Mouse (Mus musculus) cerebellum, adult 9-11 months (tissue): ENCODE measurements around the gene Hpse2.
A peak's percentile ranks its signal among the peaks of the same experiment; 100 is the strongest.

Experiments
- DNase-seq: peaks from one replicate; pipeline ENCODE4 v3.0.0; 2022

Gene Hpse2

GRCm38 (mm10) chr19:43156085-43156484 is 232.1 kb downstream of the Hpse2 start:
- no peak for DNase-seq

DNA sequence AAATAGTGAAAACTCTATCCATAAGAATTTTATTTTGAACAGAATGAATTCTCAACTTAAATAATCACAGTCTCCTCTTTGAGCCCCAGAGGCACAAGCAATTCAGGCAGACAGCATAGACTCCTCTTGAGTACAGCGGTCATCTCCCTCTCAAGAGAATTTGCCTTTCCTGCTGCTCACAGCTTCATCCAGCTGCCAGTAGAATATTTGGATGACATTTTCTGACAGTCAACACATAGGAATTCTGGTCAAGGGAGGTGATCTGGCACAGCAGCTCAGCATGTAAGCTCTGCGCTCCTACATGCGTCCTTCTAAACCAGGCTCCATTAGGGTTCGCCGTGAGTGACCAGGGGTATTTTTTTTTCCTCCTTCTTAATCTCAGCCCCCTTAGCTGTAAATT is 232.6 kb downstream of the Hpse2 start:
- no peak for DNase-seq

- DNase-seq = no peak
Observed at GRCm38 (mm10) chr19:43147901-43148300, 240.3 kb downstream of the Hpse2 start.

DNA sequence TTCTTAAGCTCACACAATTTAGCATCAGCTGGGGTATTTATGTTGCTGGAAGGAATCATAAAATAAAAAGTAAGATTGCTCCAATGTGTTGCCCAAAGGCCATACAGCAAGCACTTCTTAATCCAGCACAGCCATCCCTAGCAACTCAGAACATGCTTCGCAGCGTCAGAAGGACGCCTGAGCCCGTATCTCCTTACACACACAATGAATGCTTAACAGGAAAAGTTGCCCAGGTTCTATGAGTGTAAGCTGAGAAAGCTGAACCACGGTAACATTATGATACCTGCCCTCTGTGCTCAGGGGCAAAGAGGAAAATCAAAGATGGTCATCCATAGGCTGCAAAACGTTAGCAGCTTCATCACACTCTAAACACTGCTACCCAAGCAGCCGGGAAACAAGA is 241.3 kb downstream of the Hpse2 start:
- no peak for DNase-seq

- no peak for DNase-seq
Observed at GRCm38 (mm10) chr19:43141646-43142045, 246.5 kb downstream of the Hpse2 start.

DNA sequence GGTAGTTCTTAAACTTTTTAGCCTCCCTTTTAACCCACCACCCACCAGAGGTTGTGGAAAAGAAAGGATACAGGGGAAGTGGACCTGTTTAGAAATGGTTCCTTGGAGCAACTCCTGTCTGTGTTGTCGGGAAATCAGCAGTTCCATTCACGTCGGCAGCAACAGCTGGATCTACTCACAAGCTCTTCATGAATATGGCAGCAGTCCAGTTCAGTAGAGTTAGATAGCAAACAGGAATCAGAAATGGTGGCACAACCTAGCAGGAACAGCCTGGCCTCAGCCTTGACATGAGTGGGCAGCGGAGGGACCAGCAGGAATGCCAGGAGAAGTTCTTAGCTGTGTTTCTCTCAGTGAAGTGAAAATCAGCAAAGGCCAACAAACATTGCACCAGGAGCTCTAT is 278.4 kb downstream of the Hpse2 start:
- DNase-seq = no peak

DNA sequence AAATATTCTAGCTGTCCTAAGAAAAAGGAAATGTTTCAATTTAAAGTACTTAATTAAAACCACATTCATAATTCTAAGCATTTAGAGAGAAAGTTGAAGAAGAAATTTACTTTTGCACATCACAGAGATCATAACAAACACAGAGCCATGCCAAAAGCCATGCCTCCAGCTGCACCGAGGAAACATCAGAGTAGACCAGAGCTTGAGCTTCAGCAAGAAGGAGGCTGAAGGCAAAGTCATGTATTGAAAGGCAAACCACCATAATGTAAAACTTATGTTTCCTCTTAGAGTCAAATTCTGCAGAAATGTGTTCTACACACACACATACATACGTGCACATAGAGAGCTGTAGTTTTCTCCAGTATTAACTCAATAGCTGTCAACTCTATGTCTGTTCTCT is 291.2 kb downstream of the Hpse2 start:
- DNase-seq = no peak

- no peak for DNase-seq
Observed at GRCm38 (mm10) chr19:43087216-43087615, 300.9 kb downstream of the Hpse2 start.

- no peak for DNase-seq
Observed at GRCm38 (mm10) chr19:43064155-43064554, 324.0 kb downstream of the Hpse2 start.

DNA sequence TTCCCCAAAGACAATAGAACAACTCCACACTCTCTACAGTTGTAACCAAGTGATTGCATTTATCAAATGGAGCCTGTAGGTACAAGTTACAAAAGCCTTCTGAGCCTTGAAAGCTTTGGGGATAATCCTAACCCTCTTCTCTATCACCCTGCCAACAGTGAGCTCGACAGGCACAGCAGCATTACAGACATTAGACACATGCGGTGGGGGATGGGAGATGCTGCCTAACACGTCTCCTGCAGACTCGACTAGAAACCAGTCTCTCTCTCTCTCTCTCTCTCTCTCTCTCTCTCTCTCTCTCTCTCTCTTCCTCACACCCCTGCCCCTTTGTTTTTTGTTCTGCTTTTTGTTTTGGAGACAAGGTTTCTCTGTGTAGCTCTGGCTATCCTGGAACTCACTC is 343.6 kb downstream of the Hpse2 start:
- no peak for DNase-seq

GRCm38 (mm10) chr19:43042721-43043120 is 345.4 kb downstream of the Hpse2 start:
- no peak for DNase-seq

DNA sequence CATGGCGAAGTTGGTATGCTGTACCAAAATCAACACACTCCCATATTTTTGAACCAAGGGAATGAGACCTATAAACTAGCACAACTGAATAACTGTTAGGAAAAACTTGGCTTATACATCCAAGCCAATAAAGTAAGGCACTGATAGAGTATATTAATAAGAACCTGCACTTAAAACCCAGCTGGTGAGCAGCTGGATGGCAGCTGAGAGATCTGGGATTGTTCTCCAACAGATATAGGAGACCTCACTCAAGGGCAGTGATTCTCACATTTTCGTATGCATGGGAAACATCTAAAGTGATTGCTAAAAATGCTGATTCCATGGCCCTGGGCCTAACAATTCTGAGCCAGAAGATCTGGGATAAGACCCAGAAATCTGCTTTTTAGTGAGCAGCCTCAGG is 345.9 kb downstream of the Hpse2 start:
- DNase-seq = no peak

- no peak for DNase-seq
Observed at GRCm38 (mm10) chr19:43036381-43036780, 351.8 kb downstream of the Hpse2 start.

- peak; percentile 1 for DNase-seq
Observed at GRCm38 (mm10) chr19:43027305-43027704, 360.9 kb downstream of the Hpse2 start.

DNA sequence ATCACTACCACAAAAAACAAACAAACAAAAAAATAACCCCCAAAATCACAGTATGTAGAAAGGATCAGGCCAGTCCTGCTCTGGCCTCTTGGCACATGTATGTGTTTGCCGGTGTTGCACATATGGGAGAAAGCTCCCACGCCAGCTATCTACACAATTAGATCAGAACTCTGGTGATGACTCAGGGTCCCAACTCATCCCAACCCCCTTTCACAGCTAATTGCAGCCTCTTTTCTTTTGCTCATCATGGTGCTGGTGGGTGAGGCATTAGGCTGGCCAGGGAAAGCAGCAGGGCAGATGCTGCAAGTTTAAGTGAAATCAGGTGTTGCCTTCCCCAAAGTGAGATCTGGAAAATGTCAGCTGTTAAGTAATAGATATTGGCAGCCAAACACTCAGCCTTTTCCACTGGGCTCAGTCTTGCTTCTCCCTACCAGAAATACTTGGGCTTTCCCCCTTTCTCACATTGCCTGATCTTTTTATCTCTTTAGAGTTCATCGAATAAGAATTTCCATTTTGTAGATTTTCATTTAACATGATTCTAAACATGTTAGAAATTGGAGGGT is 365.5 kb downstream of the Hpse2 start:
- no peak for DNase-seq

DNA sequence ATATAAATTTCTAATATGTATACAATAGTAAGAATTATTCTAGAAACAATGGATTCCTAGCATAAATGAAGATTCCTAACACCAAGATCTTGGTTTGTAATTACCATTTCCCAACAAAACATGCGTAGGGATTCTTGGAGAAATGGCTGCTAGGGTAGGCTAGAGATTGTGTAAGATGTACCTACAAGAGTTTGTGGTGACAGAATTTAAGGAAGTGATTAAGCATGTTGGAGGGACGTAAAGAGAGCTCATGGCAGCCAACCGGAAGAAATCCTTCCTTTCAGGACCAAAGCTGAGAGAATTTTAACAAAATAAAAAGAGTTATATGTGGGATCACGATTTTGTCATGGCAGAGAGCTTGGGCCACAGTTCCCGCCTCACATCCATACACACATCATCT is 369.4 kb downstream of the Hpse2 start:
- no peak for DNase-seq

DNA sequence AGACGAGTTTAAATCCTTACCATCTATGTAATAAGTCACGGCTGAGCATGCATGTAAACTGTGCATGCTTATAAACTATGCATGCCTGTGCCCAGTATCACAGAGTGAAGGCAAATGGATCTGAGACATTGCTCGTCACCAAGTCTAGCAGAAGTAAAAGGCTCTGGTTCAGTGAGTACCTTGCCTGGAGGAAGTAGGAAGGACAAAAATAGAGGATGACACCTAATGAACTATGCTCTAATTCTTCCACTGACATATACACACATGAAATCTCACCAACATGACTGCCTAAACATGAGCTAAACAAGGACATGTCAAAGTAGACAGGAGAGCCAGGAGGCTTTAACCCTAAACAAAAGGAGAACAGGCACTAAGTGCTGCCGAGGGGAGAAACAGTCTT is 391.7 kb downstream of the Hpse2 start:
- no peak for DNase-seq

DNA sequence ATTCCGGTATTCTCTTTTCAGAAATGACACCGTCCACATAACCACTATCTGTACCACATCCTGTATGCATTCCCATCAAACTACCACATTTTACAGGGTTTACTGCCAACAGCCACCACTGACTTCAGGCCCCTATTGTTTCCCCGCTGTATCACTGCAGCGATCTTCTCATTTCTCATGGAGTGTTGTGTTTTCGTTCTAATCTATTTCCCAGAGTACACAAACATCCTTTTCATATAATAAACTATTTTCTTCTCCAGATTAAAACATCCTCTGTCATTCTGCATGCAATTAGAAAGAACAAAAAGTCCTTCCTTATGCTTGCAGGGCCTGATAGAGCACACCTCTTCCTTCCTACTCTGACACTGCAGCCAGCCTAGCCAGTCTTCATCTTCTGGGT is 399.3 kb downstream of the Hpse2 start:
- DNase-seq = no peak

DNA sequence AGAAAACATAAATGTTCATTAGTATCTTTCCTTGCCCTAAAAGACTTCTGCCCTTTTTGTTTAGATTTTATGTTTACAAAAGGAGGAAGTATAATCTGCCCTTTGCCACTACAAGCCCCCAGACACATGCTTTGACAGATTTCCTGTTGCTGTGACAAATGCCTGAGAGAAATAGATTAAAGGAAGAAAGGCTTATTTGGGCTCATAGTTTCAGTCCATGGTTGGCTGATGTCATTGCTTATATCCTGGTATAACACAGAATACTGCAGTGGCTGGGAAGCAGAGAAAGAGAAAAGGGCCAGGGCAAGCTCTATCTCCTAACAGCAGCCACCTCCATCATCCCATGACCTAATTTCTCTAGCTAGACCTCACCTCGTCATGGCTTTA is 401.8 kb downstream of the Hpse2 start:
- DNase-seq = no peak

DNA sequence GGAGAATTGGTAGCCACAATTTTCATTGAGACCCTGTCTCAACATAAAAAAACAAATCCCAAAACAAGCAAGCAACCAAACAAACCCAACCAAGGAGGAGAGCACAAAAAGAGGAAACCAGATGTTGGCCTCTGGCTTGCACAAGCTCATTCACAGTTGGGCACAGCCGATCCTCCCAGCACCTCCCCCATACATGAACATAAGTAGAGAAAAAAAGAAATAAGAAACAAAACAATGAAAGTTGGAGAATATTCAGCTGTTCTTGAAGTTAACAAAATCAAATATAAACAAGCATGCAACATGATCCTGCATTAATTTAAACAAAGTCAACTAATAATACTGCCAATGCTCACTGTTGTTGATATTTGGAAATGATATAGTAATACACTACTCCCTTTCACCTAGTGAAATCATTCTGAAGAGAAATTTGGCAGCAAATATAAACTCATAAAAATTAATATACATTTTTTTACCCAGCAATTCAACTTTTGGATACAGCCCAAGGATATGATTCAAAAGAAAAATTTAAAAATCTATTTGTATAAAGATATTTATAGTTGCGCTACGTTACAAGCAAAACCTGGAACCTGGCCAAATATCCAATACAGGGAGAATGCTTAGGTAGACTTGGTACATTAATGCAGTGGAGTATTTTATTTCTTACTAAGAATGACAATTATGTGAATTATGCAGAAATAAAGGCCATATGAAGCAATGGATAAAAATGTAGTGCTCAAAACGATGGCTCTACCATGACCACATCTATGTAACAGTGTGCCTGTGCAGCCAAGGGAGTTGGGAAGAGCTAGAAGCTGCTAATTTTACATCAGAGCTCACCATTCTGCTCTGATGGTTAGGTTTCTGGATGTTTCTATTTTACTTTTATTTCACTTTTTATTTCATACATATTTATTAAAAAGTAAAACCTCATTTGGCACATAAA is 402.5 kb downstream of the Hpse2 start:
- DNase-seq = no peak

- no peak for DNase-seq
Observed at GRCm38 (mm10) chr19:42980537-42980936, 407.6 kb downstream of the Hpse2 start.

DNA sequence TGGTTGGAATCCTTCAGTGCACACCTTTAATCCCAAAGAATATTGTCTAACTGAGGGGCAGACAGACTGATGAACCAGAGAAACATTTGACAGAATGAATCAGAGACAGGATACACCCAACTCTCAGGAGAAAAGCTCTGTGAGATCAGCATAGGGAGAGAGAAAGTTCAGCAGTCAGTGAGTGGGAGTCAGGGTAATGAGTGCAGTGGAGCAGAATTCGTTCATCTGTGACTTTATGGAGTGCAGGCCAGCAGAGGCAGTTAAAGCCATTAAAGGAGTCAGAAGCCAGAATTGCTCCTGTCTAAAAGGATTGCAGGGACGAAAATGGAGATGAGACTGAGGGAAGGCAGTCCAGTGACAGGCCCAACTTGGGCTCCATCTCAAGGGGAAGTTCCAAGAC is 410.2 kb downstream of the Hpse2 start:
- no peak for DNase-seq

GRCm38 (mm10) chr19:42973740-42974139 is 414.4 kb downstream of the Hpse2 start:
- DNase-seq = no peak

DNA sequence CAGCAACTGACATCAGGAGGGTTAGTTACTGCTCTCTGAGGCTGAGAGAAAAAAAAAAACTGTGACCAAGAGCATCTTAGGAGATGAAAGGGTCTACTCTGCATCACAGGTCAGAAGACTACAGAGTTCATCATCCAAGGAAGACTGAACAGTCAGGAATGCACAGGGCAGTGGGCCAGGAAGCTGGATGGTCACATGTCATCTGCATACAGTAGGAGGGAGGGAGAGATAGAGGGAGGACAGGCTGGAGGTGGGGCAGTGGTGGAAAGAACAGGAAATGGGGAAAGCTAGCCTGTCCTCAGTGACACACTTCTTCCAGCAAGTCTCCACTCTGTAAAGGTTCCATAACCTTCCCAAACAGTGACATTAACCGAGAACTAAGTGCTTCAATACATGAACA is 423.0 kb downstream of the Hpse2 start:
- no peak for DNase-seq
